Mouse (Mus musculus) testis, postnatal 14 days (tissue): ENCODE results near the gene Ttc23.

Source experiments
- DNase-seq: peaks from one replicate; pipeline ENCODE4 v3.0.0; 2021; ENCODE audit warnings: low spot score

Ttc23 gene

GRCm38 (mm10) chr7:67697892-67698630 lies 50.9 kb downstream of the Ttc23 start:
- DNase-seq = no peak

GRCm38 (mm10) chr7:67699301-67699700 lies 52.1 kb downstream of the Ttc23 start:
- no peak for DNase-seq

- DNase-seq = peak; percentile 33
These were observed 53.6 kb downstream of the Ttc23 start for GRCm38 (mm10) chr7:67700846-67701245.

GRCm38 (mm10) chr7:67701252-67701914 lies 54.2 kb downstream of the Ttc23 start:
- peak; percentile 43 for DNase-seq

GRCm38 (mm10) chr7:67708160-67708559 lies 61.0 kb downstream of the Ttc23 start:
- DNase-seq = no peak

- no peak for DNase-seq
These were observed 63.0 kb downstream of the Ttc23 start for GRCm38 (mm10) chr7:67710216-67710615.

GRCm38 (mm10) chr7:67713820-67714510 lies 66.8 kb downstream of the Ttc23 start:
- peak; percentile 81 for DNase-seq

GRCm38 (mm10) chr7:67715176-67715575 lies 68.0 kb downstream of the Ttc23 start:
- no peak for DNase-seq

- no peak for DNase-seq
These were observed 69.1 kb downstream of the Ttc23 start for GRCm38 (mm10) chr7:67716213-67716878.

GRCm38 (mm10) chr7:67716925-67717324 lies 69.7 kb downstream of the Ttc23 start:
- no peak for DNase-seq

GRCm38 (mm10) chr7:67717520-67717919 lies 70.3 kb downstream of the Ttc23 start:
- no peak for DNase-seq

GRCm38 (mm10) chr7:67718804-67719203 lies 71.6 kb downstream of the Ttc23 start:
- no peak for DNase-seq

GRCm38 (mm10) chr7:67722163-67722562 lies 75.0 kb downstream of the Ttc23 start:
- no peak for DNase-seq

- no peak for DNase-seq
These were observed 77.3 kb downstream of the Ttc23 start for GRCm38 (mm10) chr7:67724536-67724935.

- no peak for DNase-seq
These were observed 77.8 kb downstream of the Ttc23 start for GRCm38 (mm10) chr7:67725016-67725415.

GRCm38 (mm10) chr7:67728203-67728602 lies 81.0 kb downstream of the Ttc23 start:
- DNase-seq = no peak

GRCm38 (mm10) chr7:67728809-67729208 lies 81.6 kb downstream of the Ttc23 start:
- DNase-seq = no peak

GRCm38 (mm10) chr7:67730431-67731110 lies 83.4 kb downstream of the Ttc23 start:
- DNase-seq = peak; percentile 72

- DNase-seq = no peak
These were observed 85.1 kb downstream of the Ttc23 start for GRCm38 (mm10) chr7:67732276-67732675.

- no peak for DNase-seq
These were observed 93.2 kb downstream of the Ttc23 start for GRCm38 (mm10) chr7:67740382-67740781.

- DNase-seq = no peak
These were observed 93.6 kb downstream of the Ttc23 start for GRCm38 (mm10) chr7:67740796-67741195.

GRCm38 (mm10) chr7:67741706-67742105 lies 94.5 kb downstream of the Ttc23 start:
- no peak for DNase-seq
